Mouse (Mus musculus): ENCODE measurements around the gene Gpi1.

GRCm38 (mm10) chr7:34216474-34216873 lies 13.7 kb downstream of the Gpi1 start:
- no peak for TF ChIP-seq POLR2A (IDR thresholded peaks at IDR 0.05; ENCODE audit: borderline replicate concordance, low read depth, low read length)
- TF ChIP-seq CTCF (IDR thresholded peaks at IDR 0.05; ENCODE audit: low read depth, low read length) = no peak
